Mouse (Mus musculus) left cerebral cortex, adult 8-10 months (tissue): ENCODE results near the gene Polr2b. TPM values are rescaled to one million over a fixed set of nuclear protein-coding genes. Genes with fewer than 3 reads are reported as not detected.

Source experiments
- DNase-seq, 2 experiments: peaks; one replicate each; pipeline ENCODE4 v3.0.0; 2022; ENCODE audit warnings: low spot score in 2 of 2
- microRNA-seq, 2 experiments: library from miRNA; unstranded; fragments of <30 nt; microRNA quantifications; one replicate each; pipeline ENCODE4 v1.2.0; 2022
- total RNA-seq, 4 experiments: library from RNA; stranded (reverse); gene quantifications; 2 replicates each; pipeline ENCODE4 v1.2.4; 2022

The Polr2b gene
- total RNA-seq, 4 experiments from 2014 or later = 46.3 to 52.1 (median 47.0) TPM

- no peak for DNase-seq
Measured at GRCm38 (mm10) chr5:77386596-77387413, 76.9 kb downstream of the Polr2b start.

DNA sequence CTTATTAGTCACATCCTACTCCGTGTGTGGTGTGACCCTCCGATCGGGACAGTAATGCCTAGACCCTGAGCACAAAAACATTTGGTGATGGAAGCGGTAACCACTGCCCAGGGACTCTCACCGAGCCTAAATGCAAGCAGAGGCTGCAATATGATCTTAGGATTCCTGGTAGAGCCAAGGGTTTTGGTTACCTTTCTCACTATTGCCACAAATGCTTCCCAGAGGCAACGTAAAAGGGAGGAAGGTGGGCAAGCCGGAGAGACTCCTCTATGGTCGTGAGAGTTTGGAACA, 77.4 kb downstream of the Polr2b start:
- DNase-seq = no peak

- no peak for DNase-seq
Measured at GRCm38 (mm10) chr5:77388359-77388758, 78.4 kb downstream of the Polr2b start.

GRCm38 (mm10) chr5:77390272-77390671, 80.3 kb downstream of the Polr2b start:
- DNase-seq = no peak

DNA sequence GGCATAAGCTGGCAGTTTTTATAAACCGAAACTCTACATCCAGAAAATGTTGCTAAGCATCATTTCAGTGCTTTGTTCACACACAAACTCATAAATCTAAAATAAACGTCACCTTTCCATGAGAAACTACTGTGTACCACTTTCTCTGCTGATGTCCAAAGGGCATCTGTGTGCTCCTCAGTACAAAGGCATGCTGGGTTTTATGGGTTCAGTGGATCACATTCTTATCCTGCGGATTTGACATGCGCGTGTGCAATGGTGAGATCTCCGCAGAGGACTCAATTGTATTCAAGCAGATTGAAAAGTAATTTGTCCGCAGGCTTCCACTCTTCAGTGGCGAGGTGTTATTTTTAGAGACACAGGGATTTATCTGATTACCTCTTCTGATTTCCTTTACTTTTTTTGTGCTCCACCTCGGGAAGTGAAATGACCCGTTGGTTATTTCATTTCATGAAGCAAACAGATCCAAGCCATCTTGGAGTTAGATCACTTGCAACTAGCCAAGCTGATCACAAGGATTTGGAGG, 83.2 kb downstream of the Polr2b start:
- no peak for DNase-seq

GRCm38 (mm10) chr5:77393990-77394618, 84.2 kb downstream of the Polr2b start:
- peak in 1 of 2 experiments; percentile 15 for DNase-seq

- DNase-seq = no peak
Measured at GRCm38 (mm10) chr5:77398285-77399057, 88.5 kb downstream of the Polr2b start.

Small RNAs within 50 kb of the gene (microRNA-seq; reads per million reads assigned to microRNA genes)
- gene Mir5098 = 0 reads per million in 2 experiments

Other genes with a start within 250 kb of the Polr2b start
- gene Hopx, start 195.0 kb upstream of the Polr2b start, total RNA-seq = 10 to 100 TPM; 25.4 to 28.4 (median 26.1) TPM
- not detected for gene Spink2, start 98.7 kb upstream of the Polr2b start, total RNA-seq
- gene Rest, start 44.7 kb upstream of the Polr2b start, total RNA-seq = 1 to 10 TPM; 3.9 to 4.9 (median 4.2) TPM
- gene Noa1, start 63 bp upstream of the Polr2b start, total RNA-seq = 10 to 100 TPM; 21.9 to 26.7 (median 25.0) TPM
- 10 to 100 TPM; 29.9 to 40.8 (median 32.6) TPM for gene Igfbp7, start 97.9 kb downstream of the Polr2b start, total RNA-seq